Mouse (Mus musculus): ENCODE measurements at regions not wholly inside any gene's neighbourhood (a gene's known extent, or its start where the extent isn't known, plus 50 kb on each side); places are given as distances from the start of the nearest gene placed in this dataset.

- TF ChIP-seq CTCF (conservative IDR thresholded peaks at IDR 0.05 in 1 of 2, IDR thresholded peaks at IDR 0.05 in 1 of 2; ENCODE audit: low read depth in 2 of 2, low read length in 2 of 2) (no peak), POLR2A (IDR thresholded peaks at IDR 0.05; ENCODE audit: low read depth, low read length) (no peak), USF1 (IDR thresholded peaks at IDR 0.05; ENCODE audit: low read depth, low read length) (no peak), EP300 (IDR thresholded peaks at IDR 0.05; ENCODE audit: low read length) (no peak), MEF2A (IDR thresholded peaks at IDR 0.05; ENCODE audit: borderline replicate concordance, low read depth, low read length) (no peak), RCOR1 (conservative IDR thresholded peaks at IDR 0.05; ENCODE audit: low read depth, low read length) (no peak), RAD21 (IDR thresholded peaks at IDR 0.05; ENCODE audit: low read depth, low read length) (no peak), SMC3 (IDR thresholded peaks at IDR 0.05; ENCODE audit: low read depth, low read length) (no peak), CHD1 (IDR thresholded peaks at IDR 0.05; ENCODE audit: low read depth, low read length) (no peak), PAX5 (IDR thresholded peaks at IDR 0.05; ENCODE audit: low read length) (no peak), MAX (IDR thresholded peaks at IDR 0.05; ENCODE audit: low read length) (no peak), MAZ (IDR thresholded peaks at IDR 0.05; ENCODE audit: low read depth, low read length) (no peak)
These were observed 160.7 kb downstream of the Moxd1 start for GRCm38 (mm10) chr10:24384061-24384460.

Data from CH12.LX (cell line).